Mouse (Mus musculus) adipose tissue, adult 10 weeks (tissue): ENCODE measurements around the gene Hmgcr. TPM values are rescaled to one million over a fixed set of nuclear protein-coding genes. Genes with fewer than 3 reads are reported as not detected.

Source experiments
- polyA plus RNA-seq: library from polyadenylated mRNA; stranded (reverse); fragments of 350-450 nt; fragmentation: Illumina TruSeq; extraction: RNeasy Lipid Tissue Mini Kit (QIAGEN cat#74804); gene quantifications from one replicate; pipeline ENCODE4 v1.2.3, GENCODE M21; 2014; ENCODE audit warnings: low read depth, low replicate concordance

Hmgcr gene
- polyA plus RNA-seq = 35.1 TPM

DNA sequence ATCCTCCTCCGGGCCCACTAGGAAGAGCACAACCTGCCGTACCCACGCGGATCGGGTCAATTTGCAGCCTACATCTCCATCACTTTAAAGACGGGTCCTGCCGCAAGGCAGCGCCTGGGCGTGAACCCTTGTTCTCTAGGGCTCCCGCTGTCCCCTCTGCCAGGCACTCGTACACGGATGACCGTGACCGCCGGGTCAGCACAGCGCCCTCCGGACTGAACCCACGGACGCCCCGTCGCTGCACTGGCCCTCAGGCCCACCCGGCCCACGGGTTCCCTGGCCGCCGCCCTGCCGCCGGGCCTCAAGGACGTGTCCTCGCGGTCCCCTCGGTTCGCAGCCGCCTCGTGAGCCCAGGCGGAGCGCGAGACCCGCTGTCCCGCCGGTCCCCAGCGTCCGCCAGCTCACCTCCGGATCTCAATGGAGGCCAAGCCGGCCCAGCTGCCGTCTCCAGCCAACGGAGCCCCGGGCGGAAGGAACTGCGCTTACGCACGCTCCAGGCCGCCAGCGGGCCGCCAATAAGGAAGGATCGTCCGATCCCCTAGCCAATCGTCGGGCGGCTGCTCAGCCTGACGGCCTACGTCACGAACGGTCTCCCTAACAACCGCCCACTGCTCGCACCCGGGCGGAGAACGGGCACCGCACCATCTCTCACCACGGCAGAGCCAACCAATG, at the start of gene Hmgcr:
Gene Hmgcr, minus strand, starts transcription at position 531 of the 672 bp plus-strand sequence.

Other genes with a start within 250 kb of the Hmgcr start
- gene Ankdd1b, start 199.7 kb downstream of the Hmgcr start, polyA plus RNA-seq = 0.61 TPM
- gene Gm17622, start 180.2 kb downstream of the Hmgcr start, polyA plus RNA-seq = not detected
- 6.9 TPM for gene Polk, start 128.4 kb downstream of the Hmgcr start, polyA plus RNA-seq
- gene Col4a3bp, start 128.3 kb downstream of the Hmgcr start, polyA plus RNA-seq = 21.9 TPM
- 0.32 TPM for gene Ankrd31, start 77.3 kb upstream of the Hmgcr start, polyA plus RNA-seq